Mouse (Mus musculus) urinary bladder, postnatal 0 days (tissue): Measurements from ENCODE around the gene Gm21897. TPM values are rescaled to one million over a fixed set of nuclear protein-coding genes. Genes with fewer than 3 reads are reported as not detected.

Experiments used
- polyA plus RNA-seq: library from polyadenylated mRNA; unstranded; fragments of >200 nt; fragmentation: Nextera tagmentation; extraction: Ambion mirVana; gene quantifications from 2 replicates; pipeline ENCODE4 v1.2.1, GENCODE M21; 2015

Gm21897 gene
- polyA plus RNA-seq = not detected in 2 replicates

GRCm38 (mm10) chr16:15317158-15317557 is at the start of gene Gm21897:
Gm21897 (plus strand) TSS chr16:15317458.

